Mouse (Mus musculus) heart, embryonic 10.5 days (tissue): ENCODE results near the gene Tmem129. TPM values are rescaled to one million over a fixed set of nuclear protein-coding genes. Genes with fewer than 3 reads are reported as not detected.
A peak's percentile ranks its signal among the peaks of the same experiment; 100 is the strongest.

ENCODE experiments used
- DNase-seq: peaks from one replicate; pipeline ENCODE4 v3.0.0-alpha.2; 2017; ENCODE audit warnings: low spot score
- H3K27ac ChIP-seq: fragments of 300-500 bp; sonication (generic); 2 replicates; pipeline ENCODE4 v1.5.1; 2016; ENCODE audit warnings: mild to moderate bottlenecking
- H3K27me3 ChIP-seq: fragments of 300-500 bp; sonication (generic); 2 replicates; pipeline ENCODE4 v1.6.1; 2016; ENCODE audit warnings: mild to moderate bottlenecking; ENCODE audit not compliant: poor library complexity, insufficient read depth, severe bottlenecking
- H3K36me3 ChIP-seq: fragments of 300-500 bp; sonication (generic); 2 replicates; pipeline ENCODE4 v1.6.1; 2016; ENCODE audit warnings: mild to moderate bottlenecking, moderate library complexity
- H3K4me1 ChIP-seq: fragments of 300-500 bp; sonication (generic); 2 replicates; pipeline ENCODE4 v1.6.1; 2016; ENCODE audit warnings: mild to moderate bottlenecking
- H3K4me3 ChIP-seq: fragments of 300-500 bp; sonication (generic); 2 replicates; pipeline ENCODE4 v1.5.1; 2016; ENCODE audit warnings: mild to moderate bottlenecking, moderate library complexity
- H3K9me3 ChIP-seq: fragments of 300-500 bp; sonication (generic); 2 replicates; pipeline ENCODE4 v1.6.1; 2016; ENCODE audit warnings: mild to moderate bottlenecking, moderate library complexity
- WGBS: fragments of 180-500 bp; shearing (Covaris S2); methylation state at CpG from one replicate; pipeline ENCODE4 v1.1.7; 2016; 5-methylcytosine and 5-hydroxymethylcytosine counted together
- polyA plus RNA-seq: library from polyadenylated mRNA; unstranded; fragments of >200 nt; fragmentation: Nextera tagmentation; extraction: Ambion mirVana; gene quantifications from 2 replicates; pipeline ENCODE4 v1.2.1, GENCODE M21; 2016

Gene Tmem129
- polyA plus RNA-seq, 1 experiment from 2014 or later, result 37.7 TPM

GRCm38 (mm10) chr5:33695718-33696121 lies 37.5 kb upstream of the Tmem129 start:
- Histone ChIP-seq H3K4me1 (peaks cover 67% of the 10 kb centered on the region), H3K4me3 (peak overlapping the region; percentile 71), H3K9me3 (no peaks in the 10 kb centered on the region), H3K36me3 (no peaks in the 10 kb centered on the region), H3K27me3 (peaks cover 78% of the 10 kb centered on the region), H3K27ac (peak overlapping the region; percentile 92)
- no peak for DNase-seq
- 3% methylated on average over 24 of the region's 24 CpGs for WGBS

DNA sequence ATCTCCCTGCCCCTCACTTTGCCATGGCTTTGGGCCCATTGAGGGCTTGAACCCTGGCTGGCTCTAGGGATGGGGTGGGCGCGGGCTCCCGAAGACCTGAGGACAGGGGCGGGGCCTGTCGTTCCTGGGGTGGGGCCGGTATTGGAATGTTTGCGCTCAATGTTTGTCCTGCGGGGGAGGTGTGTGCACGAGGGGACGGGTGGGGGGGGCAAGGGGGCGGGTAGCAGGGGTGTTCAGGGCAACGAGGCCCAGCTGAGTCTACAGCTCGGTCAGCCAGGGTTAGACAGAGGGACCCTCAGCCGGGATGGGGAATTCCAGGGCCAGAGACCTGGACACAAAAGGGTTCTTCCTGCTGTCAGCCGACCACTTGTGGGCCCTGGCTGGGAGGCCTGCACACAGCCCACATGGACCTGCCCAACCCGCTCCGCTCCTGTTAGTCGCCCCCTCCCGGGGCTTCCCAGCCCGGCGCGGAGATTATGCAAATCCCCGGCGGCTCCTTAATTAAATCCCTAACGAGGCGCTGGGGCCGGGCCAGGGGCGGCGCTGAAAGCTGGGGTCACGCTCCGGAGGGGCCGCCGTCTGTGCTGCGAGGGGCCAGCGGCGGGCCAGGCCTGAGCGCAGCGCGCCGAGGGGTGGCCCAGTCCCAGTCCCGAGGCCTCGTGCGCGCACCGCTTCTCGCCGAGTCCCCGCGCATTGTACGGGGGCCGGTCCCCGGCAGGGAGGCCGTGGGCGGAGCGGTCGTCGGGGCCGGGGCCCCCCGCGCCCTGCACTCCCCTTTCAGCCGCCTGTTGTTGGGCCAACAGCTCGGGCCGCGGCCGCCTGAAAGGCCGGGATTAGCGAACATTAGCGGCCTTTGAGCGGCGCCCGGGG lies 36.9 kb upstream of the Tmem129 start:
- Histone ChIP-seq H3K9me3 (no peaks in the 10 kb centered on the region), H3K4me3 (peak overlapping the region; percentile 71), H3K36me3 (no peaks in the 10 kb centered on the region), H3K4me1 (peaks cover 65% of the 10 kb centered on the region), H3K27ac (peak overlapping the region; percentile 92), H3K27me3 (peaks cover 77% of the 10 kb centered on the region)
- no peak for DNase-seq
- WGBS, result 1% methylated on average over 64 of the region's 71 CpGs

DNA sequence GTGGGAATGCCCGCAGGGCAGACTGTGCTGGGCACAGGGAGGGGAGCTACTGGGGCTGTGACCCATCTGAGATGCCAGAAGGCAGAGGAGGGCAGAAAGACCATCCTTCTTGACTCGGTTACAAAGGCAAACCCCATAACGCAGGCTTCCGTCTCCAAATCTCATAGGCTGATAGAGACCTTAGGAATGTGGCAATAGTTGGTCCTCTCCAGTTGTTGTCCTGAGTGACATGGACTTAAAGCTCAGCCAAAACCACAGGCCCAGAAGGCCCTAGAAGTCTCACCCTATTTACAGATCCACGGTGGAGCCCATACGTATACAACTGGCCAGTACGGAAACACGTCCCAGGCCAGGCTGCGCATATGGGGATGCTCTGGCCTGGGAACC lies 36.2 kb upstream of the Tmem129 start:
- no peaks in the 10 kb centered on the region for H3K9me3 ChIP-seq

DNA sequence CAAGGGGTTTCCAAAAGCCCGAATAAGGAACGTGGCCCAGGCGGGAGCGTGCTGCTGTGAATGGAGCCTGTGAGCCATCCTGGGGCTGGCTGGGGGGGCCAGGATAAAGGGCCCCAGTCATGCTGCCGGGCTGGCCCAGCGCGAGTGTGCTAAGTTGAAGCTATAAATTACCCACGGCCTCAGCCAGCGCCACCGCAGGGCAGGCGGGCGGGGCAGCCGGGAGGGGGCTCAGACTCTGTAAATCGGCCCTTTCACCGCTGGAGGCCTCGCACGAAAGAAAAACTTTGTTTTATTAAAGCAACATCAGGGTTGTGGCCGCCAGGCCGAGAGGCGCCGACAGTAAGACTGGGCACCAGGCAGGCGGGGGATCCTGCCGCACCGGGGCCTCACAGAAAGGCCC lies 34.2 kb upstream of the Tmem129 start:
- no peaks in the 10 kb centered on the region for H3K36me3 ChIP-seq
- H3K4me3 ChIP-seq, result peak overlapping the region; percentile 46
- WGBS, result 5% methylated on average over 24 of the region's 24 CpGs
- no peak for DNase-seq
- H3K27ac ChIP-seq, result peak overlapping the region; percentile 86
- peaks cover 69% of the 10 kb centered on the region for H3K4me1 ChIP-seq
- no peaks in the 10 kb centered on the region for H3K9me3 ChIP-seq
- H3K27me3 ChIP-seq, result peaks cover 64% of the 10 kb centered on the region

More for the DNA sequence above, 36.2 kb upstream of the Tmem129 start:
- WGBS, result 59% methylated on average over 9 of the region's 9 CpGs
- DNase-seq, result no peak
- Histone ChIP-seq H3K27me3 (peaks cover 74% of the 10 kb centered on the region), H3K4me3 (peak overlapping the region; percentile 71; the same call in 1 of the 2 replicates), H3K27ac (peak overlapping the region; percentile 92), H3K36me3 (no peaks in the 10 kb centered on the region), H3K4me1 (peaks cover 65% of the 10 kb centered on the region)

- no peak overlapping the region for H3K4me3 ChIP-seq
- WGBS, result 81% methylated on average over 11 of the region's 11 CpGs
- peaks cover 61% of the 10 kb centered on the region for H3K4me1 ChIP-seq
- H3K27me3 ChIP-seq, result peaks cover 57% of the 10 kb centered on the region
- no peaks in the 10 kb centered on the region for H3K9me3 ChIP-seq
- peak overlapping the region; percentile 75 for H3K27ac ChIP-seq
- DNase-seq, result no peak
- no peaks in the 10 kb centered on the region for H3K36me3 ChIP-seq
Observed at GRCm38 (mm10) chr5:33689852-33690645, 31.8 kb upstream of the Tmem129 start.

DNA sequence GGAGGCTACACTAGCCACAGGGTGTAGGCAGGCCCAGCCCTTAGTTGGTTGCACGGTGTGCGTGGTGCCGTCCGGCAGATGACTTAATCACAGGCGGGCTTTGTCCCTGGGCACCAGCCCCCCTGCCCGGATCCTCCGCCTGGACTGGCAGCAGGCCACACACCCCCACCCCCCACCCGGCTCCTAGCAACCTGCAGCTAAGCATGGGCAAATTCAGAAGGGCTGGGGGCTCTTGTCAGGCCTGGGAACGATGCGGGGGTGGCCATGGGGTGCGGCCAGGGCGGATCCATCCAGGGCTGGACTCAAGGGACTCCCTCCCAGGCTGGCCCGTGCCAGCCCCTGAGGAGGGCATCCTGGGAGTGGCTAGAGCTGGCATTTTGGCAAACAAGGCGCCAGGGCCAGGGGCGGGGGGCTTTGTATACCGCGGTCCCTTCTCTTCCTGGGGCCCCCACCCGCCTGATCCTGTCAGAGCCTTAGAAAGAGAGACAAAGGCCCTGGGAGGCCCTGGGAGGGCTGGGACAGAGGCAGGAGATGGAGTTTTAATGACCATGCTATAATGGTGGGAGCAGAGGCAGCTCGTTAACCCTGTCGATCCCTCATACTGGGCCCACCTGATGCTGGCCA lies 31.1 kb upstream of the Tmem129 start:
- 64% methylated on average over 20 of the region's 20 CpGs for WGBS
- Histone ChIP-seq H3K27me3 (peaks cover 50% of the 10 kb centered on the region), H3K4me3 (no peak overlapping the region), H3K27ac (peak overlapping the region; percentile 75), H3K9me3 (no peaks in the 10 kb centered on the region), H3K4me1 (peaks cover 54% of the 10 kb centered on the region), H3K36me3 (no peaks in the 10 kb centered on the region)
- no peak for DNase-seq

DNA sequence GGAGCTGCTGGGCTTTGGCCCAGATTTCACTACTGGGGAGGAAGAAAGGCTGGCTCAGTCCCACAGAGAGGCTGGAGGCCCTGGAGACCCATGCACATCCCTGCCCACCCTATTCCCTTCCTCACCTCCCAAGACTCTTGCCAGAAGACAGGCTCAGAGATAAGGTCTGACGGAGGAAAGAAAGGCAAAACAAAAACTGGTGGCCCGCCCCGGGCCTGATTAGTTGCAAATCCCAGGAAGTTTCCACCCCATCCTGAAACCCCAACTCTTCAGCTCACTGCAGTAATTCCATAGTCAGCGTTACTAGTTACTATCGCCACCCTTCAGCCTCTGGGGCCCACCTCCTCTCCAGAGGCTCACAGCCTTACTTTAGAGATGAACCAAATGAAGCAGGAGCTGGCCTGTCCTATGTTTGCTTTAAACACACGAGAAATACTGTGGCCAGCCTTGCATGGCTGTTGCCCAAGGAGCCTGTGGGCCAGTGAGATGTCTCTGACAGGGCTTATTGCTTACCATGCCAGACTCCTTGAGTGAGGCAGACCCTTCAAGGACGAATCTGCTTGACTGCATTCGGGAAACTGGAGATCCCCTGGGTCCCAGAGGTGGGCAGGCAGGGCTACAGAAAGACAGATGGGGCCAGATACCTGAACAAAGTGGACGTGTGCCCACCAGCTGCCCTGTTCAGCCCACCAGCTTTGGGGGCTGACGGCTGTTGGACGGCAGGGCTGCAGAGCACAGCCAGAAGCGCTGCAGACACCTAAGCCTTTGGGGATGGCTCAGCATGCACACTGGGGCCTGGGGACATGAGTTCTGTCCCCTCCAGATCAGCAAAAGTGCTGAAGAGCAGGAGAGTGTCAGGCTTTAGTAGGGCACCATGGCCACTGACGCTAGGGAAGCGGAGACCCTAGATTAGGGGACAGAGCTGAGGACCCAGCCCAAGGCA lies 30.3 kb upstream of the Tmem129 start:
- DNase-seq, result no peak
- peak overlapping the region; percentile 75 for H3K27ac ChIP-seq
- no peaks in the 10 kb centered on the region for H3K9me3 ChIP-seq
- H3K4me1 ChIP-seq, result peaks cover 52% of the 10 kb centered on the region
- peaks cover 42% of the 10 kb centered on the region; the same call in 1 of the 2 replicates for H3K27me3 ChIP-seq
- no peaks in the 10 kb centered on the region for H3K36me3 ChIP-seq
- no peak overlapping the region for H3K4me3 ChIP-seq
- 47% methylated on average over 14 of the region's 14 CpGs for WGBS

GRCm38 (mm10) chr5:33687142-33687541 lies 28.9 kb upstream of the Tmem129 start:
- no peak overlapping the region for H3K27ac ChIP-seq
- DNase-seq, result no peak
- H3K4me1 ChIP-seq, result peaks cover 41% of the 10 kb centered on the region
- H3K9me3 ChIP-seq, result no peaks in the 10 kb centered on the region
- H3K36me3 ChIP-seq, result no peaks in the 10 kb centered on the region
- whole genome bisulfite sequencing, result 83% methylated on average over 4 of the region's 4 CpGs
- no peak overlapping the region for H3K4me3 ChIP-seq
- H3K27me3 ChIP-seq, result peaks cover 32% of the 10 kb centered on the region; the same call in 1 of the 2 replicates

GRCm38 (mm10) chr5:33684932-33685331 lies 26.7 kb upstream of the Tmem129 start:
- 94% methylated on average over 4 of the region's 4 CpGs for WGBS
- H3K27ac ChIP-seq, result no peak overlapping the region
- no peaks in the 10 kb centered on the region for H3K36me3 ChIP-seq
- H3K4me1 ChIP-seq, result peaks cover 40% of the 10 kb centered on the region
- no peaks in the 10 kb centered on the region for H3K9me3 ChIP-seq
- DNase-seq, result no peak
- H3K27me3 ChIP-seq, result peaks cover 26% of the 10 kb centered on the region; the same call in 1 of the 2 replicates
- no peak overlapping the region for H3K4me3 ChIP-seq

DNA sequence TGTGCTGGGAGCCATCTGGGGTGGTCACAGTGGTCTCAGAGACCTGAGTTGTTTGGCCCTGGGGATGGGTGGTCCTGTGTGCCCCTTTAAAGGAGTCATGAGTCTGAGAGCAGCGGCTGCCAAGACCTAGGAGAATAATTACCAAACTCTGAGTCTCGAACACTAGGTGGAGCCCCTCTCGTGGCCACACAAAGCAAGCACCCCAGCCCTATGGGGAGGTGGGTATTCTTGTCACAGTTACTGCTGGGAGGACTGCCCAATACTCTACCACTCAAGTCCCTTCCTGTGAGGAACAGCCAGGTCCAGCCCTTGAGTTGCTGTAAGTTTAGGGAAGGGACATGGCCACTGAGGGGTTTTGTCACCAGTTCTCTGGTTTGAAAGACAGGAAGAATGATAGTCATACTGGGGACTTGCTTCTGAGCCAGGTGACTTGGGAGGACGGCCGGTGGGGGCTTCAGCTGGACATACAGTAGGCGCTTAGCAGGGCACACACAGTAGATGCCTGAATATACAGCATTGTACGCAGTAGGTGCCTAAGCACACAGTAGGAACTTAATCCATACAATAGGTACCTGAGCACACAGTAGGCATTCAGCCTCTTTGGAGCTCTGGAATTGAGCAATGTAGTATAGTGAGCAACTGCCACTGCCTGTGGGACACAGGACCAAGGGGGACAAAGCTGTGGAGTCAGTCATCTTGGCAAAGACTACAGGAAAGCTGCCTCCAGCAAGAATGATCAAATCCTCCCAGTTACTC lies 25.9 kb upstream of the Tmem129 start:
- H3K9me3 ChIP-seq, result no peaks in the 10 kb centered on the region
- peaks cover 20% of the 10 kb centered on the region; the same call in 1 of the 2 replicates for H3K27me3 ChIP-seq
- peaks cover 31% of the 10 kb centered on the region for H3K4me1 ChIP-seq
- H3K4me3 ChIP-seq, result no peak overlapping the region
- 0 out of 2 replicates have a peak overlapping the region, but pooled peaks have one; percentile 16 for H3K27ac ChIP-seq
- 45% methylated on average over 7 of the region's 7 CpGs for WGBS
- no peaks in the 10 kb centered on the region for H3K36me3 ChIP-seq
- DNase-seq, result no peak

- Histone ChIP-seq H3K27ac (no peak overlapping the region), H3K4me3 (no peak overlapping the region), H3K9me3 (no peaks in the 10 kb centered on the region), H3K27me3 (peaks cover 14% of the 10 kb centered on the region; the same call in 1 of the 2 replicates), H3K4me1 (peaks cover 20% of the 10 kb centered on the region), H3K36me3 (no peaks in the 10 kb centered on the region)
- WGBS, result 90% methylated on average over 4 of the region's 4 CpGs
- DNase-seq, result no peak
Observed at GRCm38 (mm10) chr5:33682963-33683362, 24.7 kb upstream of the Tmem129 start.
